Mouse (Mus musculus) hematopoietic stem cell, adult 5-6 weeks (primary cell): ENCODE measurements around the gene Akap6. TPM values are rescaled to one million over a fixed set of nuclear protein-coding genes. Genes with fewer than 3 reads are reported as not detected.
A peak's percentile ranks its signal among the peaks of the same experiment; 100 is the strongest.

ENCODE experiments used
- ATAC-seq, 2 experiments: fragments of 125-278 bp in 1 of 2; replicated peaks in 1 of 2; 2 replicates each; pipeline ENCODE4 v1.8.0; 2016 to 2017; ENCODE audit warnings: inconsistent platforms in 2 of 2, mild to moderate bottlenecking in 2 of 2, moderate number of reproducible peaks in 2 of 2, low read depth in 1 of 2, moderate TSS enrichment in 1 of 2; ENCODE audit not compliant: low FRiP score in 2 of 2, poor library complexity in 2 of 2, severe bottlenecking in 2 of 2, insufficient read depth in 1 of 2, low TSS enrichment in 1 of 2
- total RNA-seq: library from RNA; stranded (forward); fragments of 172-1452, 232-1000 nt; gene quantifications from 2 replicates; pipeline ENCODE4 v1.2.3, GENCODE M21; 2017

Akap6 gene
- total RNA-seq, 1 experiment from 2014 or later, result 0.05 TPM

DNA sequence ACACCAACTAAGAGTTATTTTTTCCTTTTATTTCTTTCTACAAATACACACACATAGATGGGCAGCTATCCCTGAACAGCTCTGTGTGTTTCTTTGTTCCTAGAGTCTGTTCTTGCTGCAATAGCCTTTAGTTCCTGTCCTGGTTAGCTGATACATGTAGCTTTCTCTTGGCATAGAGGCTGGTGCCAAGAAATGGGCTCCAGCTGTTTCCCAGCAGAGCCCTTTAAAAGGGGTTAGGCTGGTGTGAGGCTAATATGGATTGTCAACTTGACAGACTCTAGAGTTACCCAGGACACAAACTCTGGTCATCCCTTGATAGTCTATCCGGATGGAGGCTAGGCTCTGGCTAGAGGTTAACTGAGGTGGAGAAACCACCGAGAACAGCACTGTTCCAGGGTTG is 64.9 kb downstream of the Akap6 start:
- ATAC-seq, result no peak

DNA sequence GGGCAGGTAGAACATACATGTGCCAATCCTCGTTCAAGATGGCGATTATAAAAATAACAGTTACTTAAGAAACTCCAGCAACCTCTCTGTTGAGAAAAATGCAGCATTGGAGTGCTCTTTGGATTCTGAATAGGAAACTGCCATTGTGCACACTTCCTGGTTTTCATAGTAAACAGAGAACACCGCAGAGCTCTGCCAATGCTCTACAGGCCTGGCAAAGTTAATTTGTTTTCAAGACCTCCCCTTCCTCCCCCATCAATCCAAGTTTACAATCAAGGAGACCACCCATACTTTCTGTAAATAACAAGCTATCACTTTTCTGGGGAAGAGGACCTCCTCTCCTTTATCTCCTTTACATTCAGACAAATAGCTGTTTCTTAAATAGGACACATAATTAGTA is 65.6 kb downstream of the Akap6 start:
- ATAC-seq, result no peak

DNA sequence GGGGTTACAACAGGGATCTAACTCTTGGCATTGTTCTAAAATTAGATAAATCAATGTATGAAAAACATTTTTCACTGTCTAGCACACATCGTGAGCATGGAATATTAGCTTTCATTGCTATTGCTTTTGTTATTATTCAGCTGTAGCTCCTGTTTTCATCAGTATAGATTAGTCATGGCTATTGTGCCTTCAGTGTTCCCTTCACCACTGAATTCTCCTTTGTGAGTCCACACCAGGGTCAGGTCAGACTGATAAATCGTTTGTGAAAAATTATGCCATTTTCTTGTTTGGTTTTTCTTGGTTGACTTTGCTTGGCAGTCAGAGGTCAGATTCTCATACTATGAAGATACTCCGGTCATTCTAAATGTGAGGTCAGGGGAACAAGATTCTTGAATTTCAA is 70.4 kb downstream of the Akap6 start:
- no peak for ATAC-seq

DNA sequence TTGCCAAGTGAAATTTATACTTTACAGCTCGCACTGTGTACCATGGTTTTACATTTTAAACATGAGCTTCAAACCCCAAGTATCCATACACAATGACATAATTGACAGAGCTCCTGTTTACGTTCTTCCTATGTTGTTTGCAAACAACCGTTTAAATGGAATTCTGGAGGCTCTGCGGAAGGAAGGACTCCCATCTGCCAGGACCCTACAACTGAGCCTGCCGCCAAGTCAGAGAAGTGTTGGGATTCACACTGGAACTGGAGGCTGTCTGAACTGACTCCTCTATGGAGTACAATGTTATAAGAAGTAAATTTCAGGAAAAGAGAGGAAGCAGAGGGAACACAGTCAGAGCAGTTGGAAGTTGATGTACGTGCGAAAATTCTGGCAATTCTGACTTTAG is 72.7 kb downstream of the Akap6 start:
- no peak for ATAC-seq

DNA sequence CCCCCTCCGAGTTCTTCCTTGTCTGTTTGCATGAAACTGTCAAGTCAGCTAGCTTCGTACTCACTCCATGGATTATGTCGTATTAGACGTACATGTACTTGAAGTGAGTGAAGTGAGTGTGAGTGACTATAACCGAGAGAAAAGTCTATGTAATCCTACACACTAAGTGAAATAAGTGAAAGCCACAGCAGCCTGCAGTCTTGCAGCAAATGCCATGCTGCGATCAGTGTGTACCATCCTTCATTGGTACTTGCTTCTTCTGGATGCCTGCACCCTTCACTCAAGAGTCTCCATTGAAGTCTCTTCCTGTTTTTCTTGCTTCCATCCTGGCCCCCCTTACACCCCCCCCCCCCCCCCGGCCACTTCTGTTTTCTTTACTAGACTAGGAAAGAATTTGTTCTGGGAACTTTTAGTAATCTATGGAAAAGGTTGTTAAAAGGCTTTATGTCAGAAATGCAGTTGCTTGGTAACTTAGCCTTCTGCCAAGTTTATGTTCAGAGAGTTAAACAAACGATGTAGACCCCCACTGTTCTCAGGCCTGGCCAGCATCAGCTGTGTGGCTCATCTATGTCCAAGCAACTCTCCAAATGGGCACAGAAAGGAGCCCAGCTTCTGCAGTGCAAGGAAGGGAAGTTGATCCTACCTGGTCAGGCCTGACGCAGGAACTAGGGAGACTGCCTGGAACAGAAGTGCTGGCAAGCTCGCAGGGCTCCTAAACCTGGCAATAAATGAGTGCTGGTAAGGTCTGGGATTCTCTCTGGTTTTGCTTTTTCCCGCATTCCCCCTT is 73.5 kb downstream of the Akap6 start:
- ATAC-seq, result no peak

DNA sequence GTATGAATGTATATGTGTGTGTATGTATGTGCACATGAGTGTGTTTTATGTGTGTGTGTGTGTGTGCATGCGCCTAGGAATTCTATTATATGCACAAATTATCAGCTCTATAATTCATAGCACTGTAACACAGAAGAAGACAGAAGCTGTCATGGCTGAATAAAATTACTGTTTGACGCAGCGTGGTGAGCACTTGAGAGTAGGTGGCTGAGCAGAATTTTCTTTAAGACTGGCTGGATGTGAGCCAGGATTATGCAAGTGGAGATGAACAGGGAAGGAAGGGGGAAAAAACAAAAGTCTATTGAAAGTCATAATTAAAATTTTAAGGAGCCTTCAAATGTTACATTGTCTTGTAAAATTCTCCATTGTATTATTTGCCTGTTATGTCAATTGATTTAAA is 74.7 kb downstream of the Akap6 start:
- ATAC-seq, result no peak

DNA sequence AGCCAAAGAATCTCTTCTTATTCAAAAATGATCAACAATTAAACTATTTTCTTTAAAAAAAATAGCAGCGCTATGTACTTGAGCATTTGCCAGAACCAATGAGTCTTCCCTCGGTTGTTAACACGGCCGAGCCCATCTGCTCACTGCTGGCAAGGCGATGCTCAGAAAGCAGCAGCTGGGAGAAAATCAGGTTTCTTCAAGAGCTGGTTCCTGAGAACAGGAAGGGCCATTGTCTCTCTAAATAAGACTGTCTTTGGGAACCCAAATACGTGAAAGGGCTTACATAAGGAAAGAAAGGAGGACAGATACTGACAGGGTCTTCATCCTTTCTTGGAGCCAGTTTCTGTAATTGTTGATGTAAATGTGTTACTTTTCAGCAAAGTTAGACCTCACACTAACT is 75.2 kb downstream of the Akap6 start:
- ATAC-seq, result no peak

DNA sequence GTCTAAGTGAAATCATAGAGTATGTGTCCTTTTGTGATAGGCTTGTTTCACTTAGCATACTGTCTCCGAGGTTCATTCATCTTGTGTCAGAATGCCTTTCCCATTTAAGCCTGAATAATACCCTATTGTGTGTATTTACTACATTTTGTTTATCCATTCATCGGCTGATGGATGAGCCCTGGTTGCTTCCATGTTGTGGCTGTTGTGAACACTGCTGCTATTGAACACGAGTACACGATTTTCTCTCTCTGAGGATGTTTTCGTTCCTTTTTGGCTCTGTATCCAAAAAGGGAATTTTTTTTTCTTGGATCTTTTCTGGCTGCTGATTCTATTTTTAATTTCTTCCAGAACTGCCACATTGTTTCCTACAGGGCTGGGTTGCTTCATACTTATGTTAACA is 81.0 kb downstream of the Akap6 start:
- ATAC-seq, result no peak

DNA sequence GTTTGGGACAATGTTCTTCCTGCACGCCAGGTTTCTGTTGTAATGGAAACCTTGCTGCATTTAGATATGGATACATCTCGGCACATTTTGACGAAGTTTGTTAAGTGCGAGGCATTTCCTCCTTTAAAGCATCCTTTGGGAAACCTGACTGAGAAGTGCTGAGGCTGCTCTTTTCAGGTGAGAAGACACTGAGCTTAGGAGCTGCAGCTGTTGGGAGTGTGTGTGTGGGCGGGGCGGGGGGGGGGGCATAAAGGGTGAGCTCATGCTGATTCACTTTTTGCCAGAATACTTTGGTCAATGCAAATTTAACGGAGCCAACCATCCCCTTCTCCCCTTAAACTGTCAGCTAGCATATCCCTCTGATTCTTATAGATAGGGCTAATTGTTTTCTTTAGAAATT is 81.9 kb downstream of the Akap6 start:
- no peak for ATAC-seq

DNA sequence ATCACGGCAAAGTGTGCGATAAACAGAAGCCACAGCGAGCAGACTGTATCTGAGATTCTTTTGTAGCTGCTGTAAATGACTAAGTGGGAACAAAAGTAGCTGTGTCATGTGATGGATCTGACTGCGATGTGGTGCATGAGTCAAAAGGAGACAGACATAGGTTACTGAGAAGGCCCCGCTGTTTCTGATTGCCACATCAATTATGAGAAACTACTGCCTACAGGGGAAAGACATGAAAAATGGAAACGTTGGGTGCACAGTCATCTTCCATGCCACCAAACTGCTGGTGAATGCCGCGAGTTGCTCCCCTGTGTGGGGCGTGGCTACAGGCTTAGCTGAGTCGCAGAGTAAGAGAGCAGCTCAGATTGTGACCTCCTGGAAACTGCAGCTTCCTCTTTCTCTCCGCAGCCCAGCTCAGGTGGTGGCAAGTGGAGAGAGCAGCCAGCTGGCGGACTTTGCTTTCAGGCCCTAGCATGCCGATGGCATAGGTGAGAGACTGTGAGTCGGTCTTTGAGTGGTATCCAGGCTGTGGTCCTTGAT is 83.8 kb downstream of the Akap6 start:
- peak; percentile 99 to 100 for ATAC-seq

DNA sequence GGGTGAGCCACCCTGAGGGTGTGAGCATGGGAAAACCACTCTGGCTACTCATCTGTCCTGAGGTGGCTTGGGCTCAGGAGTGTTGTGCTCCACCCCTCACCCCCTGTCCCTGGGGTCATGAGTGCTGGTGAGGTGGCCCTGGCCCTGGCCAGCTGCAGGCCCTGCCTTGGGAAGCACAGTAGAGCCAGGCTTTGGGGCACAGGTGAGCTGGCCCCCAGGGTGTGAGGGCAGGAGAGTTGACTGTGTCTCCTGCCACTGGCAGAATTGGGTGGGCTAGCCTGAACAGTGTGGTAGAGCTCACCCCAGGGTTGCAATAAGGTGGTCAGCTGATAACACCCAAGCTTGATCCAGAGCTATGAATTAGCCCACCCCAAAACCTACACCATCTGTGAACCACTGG is 86.0 kb downstream of the Akap6 start:
- no peak for ATAC-seq

DNA sequence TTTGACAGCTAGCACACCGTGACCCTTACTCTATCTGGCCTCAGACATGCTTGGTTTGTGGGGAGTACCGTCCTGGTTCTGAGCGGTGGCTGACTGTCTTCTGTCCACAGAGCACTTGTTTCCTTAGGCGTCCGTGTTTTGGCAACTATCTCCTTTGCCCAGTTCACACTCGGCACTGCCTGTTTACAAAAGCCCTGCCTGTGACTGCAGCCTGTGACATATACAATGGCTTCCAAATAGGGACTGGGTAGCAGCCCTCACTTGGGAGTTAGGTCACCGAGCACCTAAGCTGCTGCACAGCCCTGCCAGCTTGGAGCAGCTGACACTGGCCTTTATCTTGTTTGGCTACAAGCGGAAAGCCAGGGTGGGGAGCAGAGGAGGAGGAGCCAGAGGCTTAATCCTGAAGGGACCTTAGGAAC is 91.2 kb downstream of the Akap6 start:
- ATAC-seq, result no peak

DNA sequence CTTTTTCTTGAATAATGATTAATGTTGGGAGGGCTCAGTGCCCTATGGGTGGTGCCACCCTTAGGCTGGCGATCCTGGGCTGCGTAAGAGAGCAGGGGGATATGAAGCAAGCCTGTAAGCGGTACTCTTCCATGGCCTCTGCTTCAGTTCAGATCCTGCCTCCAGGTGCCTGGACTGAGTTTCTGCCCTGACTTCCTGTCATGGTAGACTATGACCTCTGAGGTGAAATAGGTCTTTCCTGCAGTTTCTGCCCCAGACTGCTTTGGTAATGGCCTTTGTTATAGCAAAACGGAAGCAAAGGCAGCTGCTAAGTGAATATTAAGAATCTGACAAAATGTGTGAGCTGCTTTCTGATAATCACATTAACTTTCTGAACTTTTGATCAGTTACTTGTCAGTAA is 94.9 kb downstream of the Akap6 start:
- ATAC-seq, result no peak

DNA sequence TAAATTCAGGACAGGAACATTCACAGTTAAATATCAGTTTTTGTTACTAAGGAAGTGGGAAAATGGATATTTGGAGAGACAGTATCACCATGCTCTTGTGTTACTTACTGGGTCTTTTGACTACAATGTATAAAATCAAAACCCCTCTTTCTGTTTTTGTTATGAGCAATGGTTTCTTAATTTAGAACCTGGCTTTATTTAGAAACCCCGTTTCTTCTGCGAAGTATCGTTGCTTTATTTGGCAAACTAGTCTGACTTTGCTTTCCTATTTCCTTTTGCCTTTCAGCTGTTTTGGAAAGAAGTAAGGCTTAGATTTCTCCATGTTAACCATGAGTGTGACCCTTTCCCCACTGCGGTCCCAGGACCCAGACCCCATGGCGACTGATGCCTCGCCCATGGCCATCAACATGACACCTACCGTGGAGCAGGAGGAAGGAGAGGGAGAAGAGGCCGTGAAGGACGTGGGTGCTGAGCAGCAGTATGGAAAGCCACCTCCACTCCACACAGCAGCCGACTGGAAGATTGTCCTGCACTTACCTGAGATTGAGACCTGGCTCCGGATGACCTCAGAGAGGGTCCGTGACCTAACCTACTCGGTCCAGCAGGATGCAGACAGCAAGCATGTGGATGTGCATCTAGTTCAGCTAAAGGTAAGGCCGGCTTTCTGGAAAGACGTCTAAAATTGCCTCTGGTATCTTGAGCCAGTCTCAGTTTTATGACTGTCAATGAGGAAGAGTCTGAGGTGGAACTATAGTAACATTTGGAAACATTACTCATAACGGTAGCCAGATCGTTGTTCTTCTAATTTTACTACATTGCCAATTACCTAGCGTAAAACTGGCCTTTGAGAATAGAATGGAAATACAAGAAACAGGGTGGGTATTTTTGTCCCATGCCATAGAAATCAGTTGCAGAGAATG is 96.6 kb downstream of the Akap6 start:
- no peak for ATAC-seq

DNA sequence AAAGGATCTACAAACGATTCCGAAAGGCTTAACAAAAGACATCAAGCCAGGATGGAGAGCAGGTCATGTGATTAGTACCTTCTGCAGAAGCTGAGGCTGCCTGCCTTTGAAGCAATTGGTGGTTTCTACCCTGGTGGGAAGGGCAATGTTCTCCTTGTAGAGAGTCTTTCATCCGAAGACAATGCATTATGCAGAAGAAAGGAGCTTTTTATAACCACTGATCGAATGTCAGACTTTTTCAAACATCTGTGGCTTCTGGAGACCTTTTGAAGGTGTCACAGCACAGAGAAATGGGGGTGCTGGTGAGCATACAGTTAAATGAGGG is 97.2 kb downstream of the Akap6 start:
- ATAC-seq, result no peak

DNA sequence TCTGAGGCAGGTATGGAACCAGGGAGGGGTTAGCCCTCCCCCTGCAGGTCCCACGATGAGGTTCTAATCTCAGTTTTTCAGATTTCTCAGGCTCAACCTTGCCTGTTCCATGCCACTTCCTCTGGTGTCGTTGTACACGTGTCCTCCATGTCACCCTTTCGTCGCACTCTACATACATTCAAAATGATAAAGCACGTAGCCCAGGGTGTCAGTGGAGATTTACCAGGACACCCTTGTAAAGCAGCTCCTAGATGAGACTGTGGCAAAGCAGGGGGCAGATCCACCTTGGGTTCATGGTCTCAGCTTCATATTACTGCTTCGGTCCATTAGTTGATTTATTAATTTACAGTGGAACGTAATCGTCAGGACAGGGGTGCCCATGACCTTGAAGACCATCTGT is 100.5 kb downstream of the Akap6 start:
- ATAC-seq, result no peak

DNA sequence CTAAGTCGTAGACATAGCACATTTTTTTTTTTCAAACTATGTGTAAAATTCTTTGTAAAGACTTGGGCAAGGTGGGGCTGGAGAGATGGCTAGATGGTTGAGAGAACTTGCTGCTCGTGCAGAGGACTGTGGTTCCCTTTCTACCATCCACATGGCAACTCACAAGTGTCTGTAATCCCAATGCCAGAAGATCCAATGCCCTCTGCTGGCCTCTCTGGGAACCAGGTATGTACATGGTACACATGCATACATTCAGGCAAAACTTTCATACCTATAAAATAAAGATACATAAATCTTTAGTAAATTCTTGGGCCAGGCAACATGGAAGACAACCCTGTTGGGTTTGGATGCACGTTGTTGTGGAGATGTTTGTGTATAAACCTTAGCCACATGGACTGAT is 107.1 kb downstream of the Akap6 start:
- ATAC-seq, result no peak

DNA sequence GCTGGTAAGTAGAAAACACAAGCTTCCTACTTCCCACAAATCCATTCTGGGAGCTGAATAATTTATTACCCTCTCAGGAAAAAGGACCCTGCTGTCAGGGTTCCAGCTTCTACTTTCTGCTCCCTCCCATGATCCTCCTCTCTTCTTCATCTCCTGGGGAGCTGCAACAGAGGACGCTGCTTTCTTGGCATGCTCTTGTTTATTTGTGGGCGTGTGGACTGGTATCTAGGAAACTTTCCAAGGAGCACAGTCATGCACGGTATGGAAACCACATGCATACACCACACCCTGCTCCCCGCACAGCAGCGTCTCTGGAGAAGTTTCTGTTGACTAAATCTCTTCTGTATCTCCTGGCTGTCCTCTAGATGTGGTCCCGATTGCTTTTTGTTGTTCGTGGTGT is 119.4 kb downstream of the Akap6 start:
- peak; percentile 76 to 80 for ATAC-seq
